Mouse (Mus musculus): ENCODE results near the gene Gm4491. TPM values are rescaled to one million over a fixed set of nuclear protein-coding genes. Genes with fewer than 3 reads are reported as not detected.
A peak's percentile ranks its signal among the peaks of the same experiment; 100 is the strongest.
"Not testable (repeated sequence)": the region's sequence is repeated elsewhere in the genome, so short reads cannot be mapped to it uniquely, and the experiment has no call there.

Gene Gm4491
- polyA plus RNA-seq, 1 experiment, result not detected

GRCm38 (mm10) chr14:57089107-57089506 is 26.6 kb downstream of the Gm4491 start:
- H3K27me3 ChIP-seq (ENCODE audit: control insufficient read depth, insufficient read depth, low read length), result no peaks in the 10 kb centered on the region
- H3K4me3 ChIP-seq (ENCODE audit: control insufficient read depth, low read depth, low read length), result no peak overlapping the region
- TF ChIP-seq CTCF (IDR thresholded peaks at IDR 0.05; ENCODE audit: control insufficient read depth, insufficient read depth, insufficient replicate concordance, low read depth, low read length) (no peak), POLR2A (IDR thresholded peaks at IDR 0.05; ENCODE audit: control insufficient read depth, low read depth, low read length) (no peak)
- no peaks in the 10 kb centered on the region for H3K36me3 ChIP-seq (ENCODE audit: control insufficient read depth, insufficient read depth, low read length)
- H3K4me1 ChIP-seq (ENCODE audit: control insufficient read depth, insufficient read depth, low read length), result peaks cover 5% of the 10 kb centered on the region; the same call in 1 of the 2 replicates
- H3K27ac ChIP-seq (ENCODE audit: control insufficient read depth, insufficient read depth, low read depth, low read length), result no peak overlapping the region

- Histone ChIP-seq H3K27me3 (ENCODE audit: control insufficient read depth, insufficient read depth, low read length) (no peaks in the 10 kb centered on the region), H3K36me3 (ENCODE audit: control insufficient read depth, insufficient read depth, low read length) (no peaks in the 10 kb centered on the region), H3K4me3 (ENCODE audit: control insufficient read depth, low read depth, low read length) (no peak overlapping the region), H3K27ac (ENCODE audit: control insufficient read depth, insufficient read depth, low read depth, low read length) (no peak overlapping the region), H3K4me1 (ENCODE audit: control insufficient read depth, insufficient read depth, low read length) (peaks cover 7% of the 10 kb centered on the region; the same call in 1 of the 2 replicates)
- TF ChIP-seq CTCF (IDR thresholded peaks at IDR 0.05; ENCODE audit: control insufficient read depth, insufficient read depth, insufficient replicate concordance, low read depth, low read length) (no peak), POLR2A (IDR thresholded peaks at IDR 0.05; ENCODE audit: control insufficient read depth, low read depth, low read length) (no peak)
Observed at GRCm38 (mm10) chr14:57084180-57084668, 31.5 kb downstream of the Gm4491 start.

DNA sequence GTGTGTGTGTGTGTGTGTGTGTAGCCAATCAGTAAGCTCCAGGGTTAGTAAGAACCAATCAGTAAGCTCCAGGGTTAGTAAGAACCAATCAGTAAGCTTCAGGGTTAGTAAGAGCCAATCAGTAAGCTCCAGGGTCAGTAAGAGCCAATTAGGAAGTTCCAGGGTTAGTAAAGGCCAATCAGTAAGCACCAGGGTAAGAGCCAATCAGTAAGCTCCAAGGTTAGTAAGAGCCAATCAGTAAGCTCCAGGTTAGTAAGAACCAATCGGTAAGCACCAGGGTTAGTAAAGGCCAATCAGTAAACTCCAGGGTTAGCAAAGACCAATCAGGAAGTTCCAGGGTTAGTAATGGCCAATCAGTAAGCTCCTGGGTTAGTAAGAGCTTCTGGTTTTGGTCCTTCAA is 32.8 kb downstream of the Gm4491 start:
- Histone ChIP-seq H3K4me1 (ENCODE audit: control insufficient read depth, insufficient read depth, low read length) (peaks cover 5% of the 10 kb centered on the region; the same call in 1 of the 2 replicates), H3K27me3 (ENCODE audit: control insufficient read depth, insufficient read depth, low read length) (no peaks in the 10 kb centered on the region), H3K36me3 (ENCODE audit: control insufficient read depth, insufficient read depth, low read length) (no peaks in the 10 kb centered on the region), H3K4me3 (ENCODE audit: control insufficient read depth, low read depth, low read length) (no peak overlapping the region), H3K27ac (ENCODE audit: control insufficient read depth, insufficient read depth, low read depth, low read length) (no peak overlapping the region)
- no peak for TF ChIP-seq POLR2A (IDR thresholded peaks at IDR 0.05; ENCODE audit: control insufficient read depth, low read depth, low read length)
- TF ChIP-seq CTCF (IDR thresholded peaks at IDR 0.05; ENCODE audit: control insufficient read depth, insufficient read depth, insufficient replicate concordance, low read depth, low read length), result no peak

DNA sequence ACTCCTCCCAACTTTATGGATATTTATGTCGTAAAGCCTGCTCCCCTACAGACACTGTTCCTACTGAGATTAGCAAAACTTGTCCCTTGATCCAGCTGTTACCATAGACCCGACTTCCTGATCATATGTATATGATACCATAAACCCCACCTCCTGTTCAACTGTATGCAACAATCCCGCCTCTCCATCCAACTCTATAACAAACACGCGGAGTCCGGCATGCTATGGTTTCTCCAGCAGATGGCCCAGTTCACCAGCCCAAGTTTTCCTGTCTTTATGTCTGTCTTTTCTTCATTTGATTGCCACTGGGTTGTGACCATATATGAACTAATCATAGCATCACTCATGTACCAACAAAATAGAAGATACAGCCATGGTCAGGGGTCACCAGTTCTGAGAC is 40.1 kb downstream of the Gm4491 start:
- no peak for TF ChIP-seq POLR2A (IDR thresholded peaks at IDR 0.05; ENCODE audit: control insufficient read depth, low read depth, low read length)
- no peak for TF ChIP-seq CTCF (IDR thresholded peaks at IDR 0.05; ENCODE audit: control insufficient read depth, insufficient read depth, insufficient replicate concordance, low read depth, low read length)
- Histone ChIP-seq H3K4me3 (ENCODE audit: control insufficient read depth, low read depth, low read length) (no peak overlapping the region), H3K36me3 (ENCODE audit: control insufficient read depth, insufficient read depth, low read length) (no peaks in the 10 kb centered on the region), H3K4me1 (ENCODE audit: control insufficient read depth, insufficient read depth, low read length) (no peaks in the 10 kb centered on the region), H3K27ac (ENCODE audit: control insufficient read depth, insufficient read depth, low read depth, low read length) (no peak overlapping the region), H3K27me3 (ENCODE audit: control insufficient read depth, insufficient read depth, low read length) (no peaks in the 10 kb centered on the region)

DNA sequence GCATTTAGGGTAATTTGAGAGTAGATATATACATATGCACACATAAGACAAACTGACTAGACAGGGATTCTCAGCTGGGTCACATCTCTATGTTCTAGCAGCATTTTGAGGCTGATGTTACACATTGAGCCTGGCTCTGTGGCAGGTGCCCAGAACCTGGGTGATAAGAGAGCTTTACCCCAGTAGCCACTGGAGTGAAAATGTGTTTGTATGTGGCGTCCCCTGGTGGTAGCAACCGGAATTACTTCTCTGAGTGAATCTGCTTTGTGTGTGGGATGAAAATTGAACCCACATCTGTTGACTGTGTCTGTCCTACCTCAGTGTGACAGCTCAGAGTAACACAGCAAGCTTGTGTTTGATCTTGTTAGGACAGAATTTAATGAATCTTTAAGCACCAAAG is 45.8 kb downstream of the Gm4491 start:
- not testable (repeated sequence) for H3K4me1 ChIP-seq (ENCODE audit: control insufficient read depth, insufficient read depth, low read length); H3K27me3 ChIP-seq (ENCODE audit: control insufficient read depth, insufficient read depth, low read length); H3K4me3 ChIP-seq (ENCODE audit: control insufficient read depth, low read depth, low read length); H3K27ac ChIP-seq (ENCODE audit: control insufficient read depth, insufficient read depth, low read depth, low read length); H3K36me3 ChIP-seq (ENCODE audit: control insufficient read depth, insufficient read depth, low read length)
- TF ChIP-seq CTCF (IDR thresholded peaks at IDR 0.05; ENCODE audit: control insufficient read depth, insufficient read depth, insufficient replicate concordance, low read depth, low read length), result peak; percentile 42; the same call in 1 of the 2 replicates

DNA sequence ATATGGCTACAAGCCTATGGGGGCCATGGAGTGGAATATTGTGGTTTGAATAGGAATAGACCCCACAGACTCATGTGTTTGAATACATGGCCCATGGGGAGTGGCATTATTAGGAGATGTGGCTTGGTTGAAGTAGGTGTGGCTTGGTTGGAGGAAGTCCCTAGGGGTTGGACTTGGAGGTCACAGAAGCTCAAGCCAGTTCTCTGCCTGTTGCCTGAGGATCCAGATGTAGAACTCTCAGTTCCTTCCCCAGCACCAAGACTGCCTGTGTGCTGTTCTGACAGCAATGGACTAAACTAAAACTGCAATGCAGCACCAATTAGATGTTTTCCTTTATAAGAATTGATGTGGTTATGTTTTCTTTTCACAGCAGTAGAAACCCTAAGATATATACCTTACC is 49.6 kb downstream of the Gm4491 start:
- H3K4me3 ChIP-seq (ENCODE audit: control insufficient read depth, low read depth, low read length), result no peak overlapping the region
- TF ChIP-seq POLR2A (IDR thresholded peaks at IDR 0.05; ENCODE audit: control insufficient read depth, low read depth, low read length), result no peak
- TF ChIP-seq CTCF (IDR thresholded peaks at IDR 0.05; ENCODE audit: control insufficient read depth, insufficient read depth, insufficient replicate concordance, low read depth, low read length), result no peak
- no peak overlapping the region for H3K27ac ChIP-seq (ENCODE audit: control insufficient read depth, insufficient read depth, low read depth, low read length)
- no peaks in the 10 kb centered on the region for H3K27me3 ChIP-seq (ENCODE audit: control insufficient read depth, insufficient read depth, low read length)
- H3K4me1 ChIP-seq (ENCODE audit: control insufficient read depth, insufficient read depth, low read length), result no peaks in the 10 kb centered on the region
- H3K36me3 ChIP-seq (ENCODE audit: control insufficient read depth, insufficient read depth, low read length), result no peaks in the 10 kb centered on the region

Other genes starting within 250 kb of the Gm4491 start
- gene Zmym2, start 229.2 kb downstream of the Gm4491 start, polyA plus RNA-seq (2012; rRNA removed), result 19.7 and 21.1 TPM in 2 replicates
- 0.17 and 0.23 TPM in 2 replicates for gene Gja3, start 57.8 kb downstream of the Gm4491 start, polyA plus RNA-seq (2012; rRNA removed)
- gene Gjb2, start 11.2 kb downstream of the Gm4491 start, polyA plus RNA-seq (2012; rRNA removed), result 0.08 and 0.17 TPM in 2 replicates
- not detected in 2 replicates for gene Gjb6, start 17.7 kb upstream of the Gm4491 start, polyA plus RNA-seq (2012; rRNA removed)

Data from testis, adult 2 months (tissue).